Mouse (Mus musculus): Measurements from ENCODE around the gene Zfp991. TPM values are rescaled to one million over a fixed set of nuclear protein-coding genes. Genes with fewer than 3 reads are reported as not detected.
"Not testable (repeated sequence)": the region's sequence is repeated elsewhere in the genome, so short reads cannot be mapped to it uniquely, and the experiment has no call there.

The Zfp991 gene
- total and polyA plus RNA-seq, 2 experiments from 2014 or later: 4.1 to 5.0 TPM

DNA sequence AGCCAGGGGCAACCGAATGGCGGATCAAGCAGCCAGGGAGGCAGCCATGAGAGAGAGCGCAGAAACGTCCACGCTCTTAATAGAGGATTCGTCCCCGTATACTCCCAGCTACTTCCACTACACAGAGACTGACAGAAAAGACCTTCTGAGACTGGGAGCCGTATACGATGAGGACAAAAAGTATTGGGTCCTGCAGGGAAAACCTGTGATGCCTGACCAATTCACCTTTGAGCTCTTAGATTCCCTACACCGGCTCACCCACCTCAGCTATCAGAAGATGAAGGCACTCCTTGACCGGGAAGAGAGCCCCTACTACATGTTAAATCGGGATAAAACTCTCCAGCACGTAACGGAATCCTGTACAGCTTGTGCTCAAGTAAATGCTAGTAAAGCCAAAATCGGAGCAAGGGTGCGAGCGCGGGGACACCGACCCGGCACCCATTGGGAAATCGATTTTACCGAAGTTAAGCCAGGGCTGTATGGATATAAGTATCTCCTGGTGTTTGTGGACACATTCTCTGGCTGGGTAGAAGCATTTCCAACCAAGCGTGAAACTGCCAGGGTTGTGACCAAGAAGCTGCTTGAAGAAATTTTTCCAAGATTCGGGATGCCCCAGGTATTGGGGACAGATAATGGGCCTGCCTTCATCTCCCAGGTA, 92.1 kb downstream of the Zfp991 start:
- H3K36me3 ChIP-seq (ENCODE audit: insufficient read depth, low read length); DNase-seq (ENCODE audit: low spot score): not testable (repeated sequence)
- WGBS: 96% methylated on average over 23 of the region's 24 CpGs

DNA sequence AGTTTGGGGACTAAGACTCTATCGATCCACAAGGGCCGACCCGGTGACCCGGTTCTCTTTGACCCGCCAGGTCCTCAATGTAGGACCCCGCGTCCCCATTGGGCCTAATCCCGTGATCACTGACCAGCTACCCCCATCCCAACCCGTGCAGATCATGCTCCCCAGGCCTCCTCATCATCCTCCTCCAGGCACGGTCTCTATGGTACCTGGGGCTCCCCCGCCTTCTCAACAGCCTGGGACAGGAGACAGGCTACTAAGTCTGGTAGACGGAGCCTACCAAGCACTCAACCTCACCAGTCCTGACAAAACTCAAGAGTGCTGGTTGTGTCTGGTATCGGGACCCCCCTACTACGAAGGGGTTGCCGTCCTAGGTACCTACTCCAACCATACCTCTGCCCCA, 93.8 kb downstream of the Zfp991 start:
- not testable (repeated sequence) for ATAC-seq (ENCODE audit: low FRiP score); H3K27ac ChIP-seq (ENCODE audit: low read depth, low read length); H3K4me2 ChIP-seq (ENCODE audit: low read depth, low read length, poor library complexity, severe bottlenecking); DNase-seq (ENCODE audit: low spot score); H3K9ac ChIP-seq (replicated peaks; ENCODE audit: low read length, poor library complexity, severe bottlenecking); H3K27me3 ChIP-seq (ENCODE audit: insufficient read depth, low read length); H3K4me3 ChIP-seq (ENCODE audit: low read depth, low read length); H3K36me3 ChIP-seq (ENCODE audit: insufficient read depth, low read length); H3K4me1 ChIP-seq (ENCODE audit: insufficient read depth, low read length)
- 92% methylated on average over 7 of the region's 15 CpGs for WGBS
- H3K9me3 ChIP-seq (ENCODE audit: low read length): peaks cover 18% of the 10 kb centered on the region

More for the DNA sequence above, 92.1 kb downstream of the Zfp991 start:
- not testable (repeated sequence) for H3K9ac ChIP-seq (replicated peaks; ENCODE audit: low read length, poor library complexity, severe bottlenecking); H3K4me3 ChIP-seq (ENCODE audit: low read depth, low read length); H3K4me2 ChIP-seq (ENCODE audit: low read depth, low read length, poor library complexity, severe bottlenecking); H3K27ac ChIP-seq (ENCODE audit: low read depth, low read length); ATAC-seq (ENCODE audit: low FRiP score); H3K27me3 ChIP-seq (ENCODE audit: insufficient read depth, low read length); H3K4me1 ChIP-seq (ENCODE audit: insufficient read depth, low read length)
- H3K9me3 ChIP-seq (ENCODE audit: low read length): peaks cover 25% of the 10 kb centered on the region

DNA sequence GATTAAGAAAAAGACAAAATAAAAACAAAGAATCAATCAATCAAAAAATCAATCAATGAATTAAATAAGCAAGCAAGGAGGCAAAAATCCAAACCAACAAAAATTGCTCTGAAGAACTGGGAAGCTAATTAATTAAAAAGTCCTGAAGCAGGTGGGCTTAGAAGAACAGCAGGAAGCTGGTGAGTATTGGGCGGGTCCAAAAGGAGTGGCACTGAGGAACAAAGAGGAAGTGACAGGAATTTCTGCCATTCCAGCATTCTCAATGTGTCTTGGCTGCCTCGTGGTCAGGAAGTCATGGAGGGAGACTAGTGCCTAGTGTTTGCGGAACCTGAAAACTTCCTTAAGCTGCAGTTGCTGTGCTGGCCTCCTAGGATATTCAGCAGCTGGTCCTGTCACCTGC, 98.2 kb downstream of the Zfp991 start:
- H3K27ac ChIP-seq (ENCODE audit: low read depth, low read length); H3K4me3 ChIP-seq (ENCODE audit: low read depth, low read length); H3K4me2 ChIP-seq (ENCODE audit: low read depth, low read length, poor library complexity, severe bottlenecking); DNase-seq (ENCODE audit: low spot score); H3K4me1 ChIP-seq (ENCODE audit: insufficient read depth, low read length); H3K36me3 ChIP-seq (ENCODE audit: insufficient read depth, low read length); H3K27me3 ChIP-seq (ENCODE audit: insufficient read depth, low read length); H3K9ac ChIP-seq (replicated peaks; ENCODE audit: low read length, poor library complexity, severe bottlenecking); ATAC-seq (ENCODE audit: low FRiP score): not testable (repeated sequence)
- peaks cover 32% of the 10 kb centered on the region for H3K9me3 ChIP-seq (ENCODE audit: low read length)
- WGBS: 70% methylated on average over 2 of the region's 3 CpGs

Other genes starting within 250 kb of the Zfp991 start
- gene Gm21411, start 222.4 kb upstream of the Zfp991 start, total RNA-seq (2014; rRNA removed): not detected in 2 replicates
- gene Gm21411, start 222.4 kb upstream of the Zfp991 start, polyA plus RNA-seq (2015; fragmentation: Nextera tagmentation; extraction: Ambion mirVana): not detected in 2 replicates
- gene Zfp989, start 160.1 kb upstream of the Zfp991 start, total RNA-seq (2014; rRNA removed): 0.38 TPM in 1 of 2 replicates, not detected in the other
- not detected in 2 replicates for gene Zfp989, start 160.1 kb upstream of the Zfp991 start, polyA plus RNA-seq (2015; fragmentation: Nextera tagmentation; extraction: Ambion mirVana)
- gene Rex2, start 110.2 kb upstream of the Zfp991 start, total RNA-seq (2014; rRNA removed): not detected in 2 replicates
- gene Rex2, start 110.2 kb upstream of the Zfp991 start, polyA plus RNA-seq (2015; fragmentation: Nextera tagmentation; extraction: Ambion mirVana): not detected in 2 replicates
- 0.09 TPM in 1 of 2 replicates, not detected in the other for gene Zfp988, start 173.6 kb downstream of the Zfp991 start, total RNA-seq (2014; rRNA removed)
- gene Zfp988, start 173.6 kb downstream of the Zfp991 start, polyA plus RNA-seq (2015; fragmentation: Nextera tagmentation; extraction: Ambion mirVana): 0.06 and 0.14 TPM in 2 replicates
- not detected in 2 replicates for gene Zfp978, start 229.3 kb downstream of the Zfp991 start, total RNA-seq (2014; rRNA removed)
- not detected in 2 replicates for gene Zfp978, start 229.3 kb downstream of the Zfp991 start, polyA plus RNA-seq (2015; fragmentation: Nextera tagmentation; extraction: Ambion mirVana)

All from midbrain, postnatal 0 days (tissue).